Mouse (Mus musculus): ENCODE measurements around the gene Cmtm5. TPM values are rescaled to one million over a fixed set of nuclear protein-coding genes. Genes with fewer than 3 reads are reported as not detected.

The Cmtm5 gene
- polyA plus RNA-seq, 1 experiment from 2014 or later, result 2.1 TPM

DNA sequence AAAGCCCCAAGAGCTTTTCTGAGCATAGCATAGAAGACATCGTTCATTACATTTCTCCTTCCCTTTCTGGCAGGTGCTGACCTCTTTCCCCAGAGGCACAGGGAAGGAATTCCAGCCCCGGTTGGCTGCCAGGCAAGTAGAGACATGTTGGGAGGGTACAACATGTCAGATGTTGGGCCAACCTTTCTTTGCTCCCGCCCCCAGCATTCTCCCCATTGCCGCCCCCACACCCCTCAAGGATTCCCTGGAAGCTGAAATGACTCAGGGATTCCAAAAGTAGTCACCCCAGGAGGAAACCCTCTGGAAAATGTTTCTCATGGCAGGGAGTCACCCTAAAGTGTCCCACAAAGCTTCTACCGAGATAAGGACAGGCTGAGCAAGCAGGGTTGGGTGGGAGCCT is 6.3 kb upstream of the Cmtm5 start:
- 0 out of 2 replicates have a peak, but pooled peaks cover 2% of the 10 kb centered on the region for H3K4me1 ChIP-seq (replicated peaks; ENCODE audit: control insufficient read depth, insufficient read depth, low read length)
- H3K9ac ChIP-seq (ENCODE audit: low read depth, low read length), result no peak overlapping the region
- ATAC-seq, result no peak
- no peak for TF ChIP-seq CTCF (IDR thresholded peaks at IDR 0.05; ENCODE audit: low read depth)
- H3K9me3 ChIP-seq (ENCODE audit: control insufficient read depth), result no peaks in the 10 kb centered on the region
- no peak overlapping the region for H3K4me3 ChIP-seq (ENCODE audit: low read depth, low read length)
- WGBS, result 64% methylated on average over 5 of the region's 5 CpGs
- H3K27me3 ChIP-seq (replicated peaks; ENCODE audit: control insufficient read depth, insufficient read depth, low read length), result peaks cover 23% of the 10 kb centered on the region
- no peak overlapping the region for H3K4me2 ChIP-seq (replicated peaks; ENCODE audit: low read depth)
- H3K36me3 ChIP-seq (ENCODE audit: control insufficient read depth, insufficient read depth), result no peaks in the 10 kb centered on the region
- H3K27ac ChIP-seq (ENCODE audit: low read depth, low read length), result no peak overlapping the region

DNA sequence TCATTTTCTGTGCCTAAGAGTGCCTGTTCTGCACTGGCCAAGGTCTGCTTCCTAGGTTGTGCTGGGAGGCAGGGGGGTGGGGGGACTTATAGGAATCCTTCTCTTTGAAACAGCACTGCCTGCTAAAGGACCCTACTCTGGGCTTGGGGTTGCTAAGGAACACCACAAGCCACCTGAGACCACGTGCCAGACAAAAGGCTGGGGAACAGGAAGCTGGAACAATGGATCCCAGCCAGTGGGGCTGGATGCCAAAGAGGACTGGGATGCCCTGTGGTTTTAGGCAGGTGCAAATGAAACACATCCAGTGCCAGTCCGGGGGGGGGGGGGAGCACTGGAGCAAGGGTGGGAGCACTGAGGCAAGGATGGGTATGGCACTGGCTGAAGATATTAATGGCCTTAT is 5.6 kb upstream of the Cmtm5 start:
- H3K36me3 ChIP-seq (ENCODE audit: control insufficient read depth, insufficient read depth), result no peaks in the 10 kb centered on the region
- H3K9ac ChIP-seq (ENCODE audit: low read depth, low read length), result no peak overlapping the region
- no peaks in the 10 kb centered on the region for H3K9me3 ChIP-seq (ENCODE audit: control insufficient read depth)
- 0 out of 2 replicates have a peak, but pooled peaks cover 2% of the 10 kb centered on the region for H3K4me1 ChIP-seq (replicated peaks; ENCODE audit: control insufficient read depth, insufficient read depth, low read length)
- 34% methylated on average over 2 of the region's 2 CpGs for WGBS
- no peak overlapping the region for H3K4me2 ChIP-seq (replicated peaks; ENCODE audit: low read depth)
- no peak for ATAC-seq
- H3K27ac ChIP-seq (ENCODE audit: low read depth, low read length), result no peak overlapping the region
- TF ChIP-seq CTCF (IDR thresholded peaks at IDR 0.05; ENCODE audit: low read depth), result no peak
- peaks cover 22% of the 10 kb centered on the region for H3K27me3 ChIP-seq (replicated peaks; ENCODE audit: control insufficient read depth, insufficient read depth, low read length)
- H3K4me3 ChIP-seq (ENCODE audit: low read depth, low read length), result no peak overlapping the region

- H3K27ac ChIP-seq (ENCODE audit: low read depth, low read length), result no peak within 1 kb of the TSS
- no peak for TF ChIP-seq CTCF (IDR thresholded peaks at IDR 0.05; ENCODE audit: low read depth)
- no peaks in the 10 kb centered on the region for H3K9me3 ChIP-seq (ENCODE audit: control insufficient read depth)
- H3K4me1 ChIP-seq (replicated peaks; ENCODE audit: control insufficient read depth, insufficient read depth, low read length), result no peaks in the 10 kb centered on the region
- no peaks in the 10 kb centered on the region for H3K36me3 ChIP-seq (ENCODE audit: control insufficient read depth, insufficient read depth)
- WGBS, result 44% methylated on average over 6 of the region's 6 CpGs
- H3K9ac ChIP-seq (ENCODE audit: low read depth, low read length), result no peak within 1 kb of the TSS
- 0 out of 2 replicates have a peak, but pooled peaks cover 6% of the 10 kb centered on the region for H3K27me3 ChIP-seq (replicated peaks; ENCODE audit: control insufficient read depth, insufficient read depth, low read length)
- H3K4me3 ChIP-seq (ENCODE audit: low read depth, low read length), result no peak within 1 kb of the TSS
- no peak for ATAC-seq
- H3K4me2 ChIP-seq (replicated peaks; ENCODE audit: low read depth), result no peak within 1 kb of the TSS
These were observed 3.4 kb upstream of the Cmtm5 start, which contains the start of gene Il25 for GRCm38 (mm10) chr14:54932645-54933150. Il25 (plus strand) TSS chr14:54932695.

- Histone ChIP-seq H3K36me3 (ENCODE audit: control insufficient read depth, insufficient read depth) (no peaks in the 10 kb centered on the region), H3K4me3 (ENCODE audit: low read depth, low read length) (no peak overlapping the region), H3K9ac (ENCODE audit: low read depth, low read length) (no peak overlapping the region), H3K4me2 (replicated peaks; ENCODE audit: low read depth) (no peak overlapping the region), H3K27ac (ENCODE audit: low read depth, low read length) (no peak overlapping the region), H3K4me1 (replicated peaks; ENCODE audit: control insufficient read depth, insufficient read depth, low read length) (no peaks in the 10 kb centered on the region), H3K27me3 (replicated peaks; ENCODE audit: control insufficient read depth, insufficient read depth, low read length) (0 out of 2 replicates have a peak, but pooled peaks cover 3% of the 10 kb centered on the region), H3K9me3 (ENCODE audit: control insufficient read depth) (no peaks in the 10 kb centered on the region)
- no peak for TF ChIP-seq CTCF (IDR thresholded peaks at IDR 0.05; ENCODE audit: low read depth)
- 46% methylated on average over 6 of the region's 6 CpGs for WGBS
- no peak for ATAC-seq
These were observed 735 bp downstream of the Cmtm5 start for GRCm38 (mm10) chr14:54936831-54937160.

GRCm38 (mm10) chr14:54937361-54938182 is 1.5 kb downstream of the Cmtm5 start:
- WGBS, result 93% methylated on average over 16 of the region's 16 CpGs

GRCm38 (mm10) chr14:54938431-54939219 is 2.6 kb downstream of the Cmtm5 start:
- Histone ChIP-seq H3K36me3 (ENCODE audit: control insufficient read depth, insufficient read depth) (no peaks in the 10 kb centered on the region), H3K4me2 (replicated peaks; ENCODE audit: low read depth) (no peak overlapping the region), H3K9me3 (ENCODE audit: control insufficient read depth) (no peaks in the 10 kb centered on the region), H3K27me3 (replicated peaks; ENCODE audit: control insufficient read depth, insufficient read depth, low read length) (0 out of 2 replicates have a peak, but pooled peaks cover 3% of the 10 kb centered on the region), H3K4me1 (replicated peaks; ENCODE audit: control insufficient read depth, insufficient read depth, low read length) (no peaks in the 10 kb centered on the region), H3K9ac (ENCODE audit: low read depth, low read length) (no peak overlapping the region), H3K4me3 (ENCODE audit: low read depth, low read length) (no peak overlapping the region), H3K27ac (ENCODE audit: low read depth, low read length) (no peak overlapping the region)
- no peak for TF ChIP-seq CTCF (IDR thresholded peaks at IDR 0.05; ENCODE audit: low read depth)
- WGBS, result 83% methylated on average over 15 of the region's 15 CpGs
- no peak for ATAC-seq

More at GRCm38 (mm10) chr14:54937361-54938182, 1.5 kb downstream of the Cmtm5 start:
- Histone ChIP-seq H3K36me3 (ENCODE audit: control insufficient read depth, insufficient read depth) (no peaks in the 10 kb centered on the region), H3K4me1 (replicated peaks; ENCODE audit: control insufficient read depth, insufficient read depth, low read length) (no peaks in the 10 kb centered on the region), H3K4me2 (replicated peaks; ENCODE audit: low read depth) (no peak overlapping the region), H3K27ac (ENCODE audit: low read depth, low read length) (no peak overlapping the region), H3K9me3 (ENCODE audit: control insufficient read depth) (no peaks in the 10 kb centered on the region), H3K27me3 (replicated peaks; ENCODE audit: control insufficient read depth, insufficient read depth, low read length) (0 out of 2 replicates have a peak, but pooled peaks cover 3% of the 10 kb centered on the region), H3K9ac (ENCODE audit: low read depth, low read length) (no peak overlapping the region), H3K4me3 (ENCODE audit: low read depth, low read length) (no peak overlapping the region)
- no peak for ATAC-seq
- no peak for TF ChIP-seq CTCF (IDR thresholded peaks at IDR 0.05; ENCODE audit: low read depth)

Measured in intestine, postnatal 0 days (tissue).